Mouse (Mus musculus): ENCODE data around the gene Tmem147.
"Not testable (repeated sequence)": the region's sequence is repeated elsewhere in the genome, so short reads cannot be mapped to it uniquely, and the experiment has no call there.

Tmem147 gene

GRCm38 (mm10) chr7:30729396-30730063 lies at the start of gene Tmem147:
TSS of gene Tmem147 (minus strand) at chr7:30729540.
- peak; percentile 96 for DNase-seq

- no peak for DNase-seq
Observed at GRCm38 (mm10) chr7:30777911-30778310, 48.6 kb upstream of the Tmem147 start.

GRCm38 (mm10) chr7:30777081-30777579 lies 47.8 kb upstream of the Tmem147 start:
- no peak for DNase-seq

GRCm38 (mm10) chr7:30776104-30776503 lies 46.8 kb upstream of the Tmem147 start:
- DNase-seq: peak; percentile 48

- no peak for DNase-seq
Observed at GRCm38 (mm10) chr7:30769236-30769635, 39.9 kb upstream of the Tmem147 start.

- DNase-seq: no peak
Observed at GRCm38 (mm10) chr7:30766408-30766807, 37.1 kb upstream of the Tmem147 start.

- DNase-seq: no peak
Observed at GRCm38 (mm10) chr7:30765173-30765572, 35.8 kb upstream of the Tmem147 start.

- DNase-seq: no peak
Observed at GRCm38 (mm10) chr7:30763456-30763855, 34.1 kb upstream of the Tmem147 start, which contains the start of gene Dmkn. TSS of gene Dmkn (plus strand) at chr7:30763756.

- no peak for DNase-seq
Observed at GRCm38 (mm10) chr7:30761769-30762352, 32.5 kb upstream of the Tmem147 start.

GRCm38 (mm10) chr7:30758853-30759252 lies 29.5 kb upstream of the Tmem147 start:
- DNase-seq: no peak

GRCm38 (mm10) chr7:30757001-30757400 lies 27.7 kb upstream of the Tmem147 start:
- no peak for DNase-seq

- no peak for DNase-seq
Observed at GRCm38 (mm10) chr7:30751086-30751669, 21.8 kb upstream of the Tmem147 start, which contains the start of gene Sbsn. TSS of gene Sbsn (plus strand) at chr7:30751471.

- no peak for DNase-seq
Observed at GRCm38 (mm10) chr7:30749824-30750606, 20.7 kb upstream of the Tmem147 start.

GRCm38 (mm10) chr7:30747525-30748204 lies 18.3 kb upstream of the Tmem147 start:
- no peak for DNase-seq

GRCm38 (mm10) chr7:30744022-30744598 lies 14.8 kb upstream of the Tmem147 start:
- no peak for DNase-seq

GRCm38 (mm10) chr7:30743617-30744016 lies 14.3 kb upstream of the Tmem147 start, which contains the start of gene Gapdhs:
TSS of gene Gapdhs (minus strand) at chr7:30743681.
- not testable (repeated sequence) for DNase-seq

- DNase-seq: not testable (repeated sequence)
Observed at GRCm38 (mm10) chr7:30742570-30742969, 13.2 kb upstream of the Tmem147 start.

- no peak for DNase-seq
Observed at GRCm38 (mm10) chr7:30736211-30736610, 6.9 kb upstream of the Tmem147 start.

- DNase-seq: not testable (repeated sequence)
Observed at GRCm38 (mm10) chr7:30730064-30730722, 853 bp upstream of the Tmem147 start.

- DNase-seq: no peak
Observed at GRCm38 (mm10) chr7:30728739-30729395, 473 bp downstream of the Tmem147 start.

GRCm38 (mm10) chr7:30728214-30728613 lies 1.1 kb downstream of the Tmem147 start:
- no peak for DNase-seq

Measured in right cerebral cortex, adult 18-20 months (tissue).